Mouse (Mus musculus) intestine, embryonic 15.5 days (tissue): ENCODE measurements at regions not wholly inside any gene's neighbourhood (a gene's known extent, or its start where the extent isn't known, plus 50 kb on each side); places are given as distances from the start of the nearest gene placed in this dataset.
"Not testable (repeated sequence)": the region's sequence is repeated elsewhere in the genome, so short reads cannot be mapped to it uniquely, and the experiment has no call there.

Experiments used
- ATAC-seq: fragments of 200-750 bp; cut with Nextera tagmentation; 2 replicates; pipeline ENCODE4 v1.8.0; 2017; ENCODE audit warnings: moderate TSS enrichment, moderate library complexity
- H3K27ac ChIP-seq: fragments of 300-500 bp; sonication (generic); 2 replicates; pipeline ENCODE4 v1.5.1; 2015; ENCODE audit warnings: mild to moderate bottlenecking, inconsistent platforms
- H3K27me3 ChIP-seq: fragments of 300-500 bp; sonication (generic); replicated peaks from 2 replicates; pipeline ENCODE4 v1.6.1; 2015; ENCODE audit warnings: inconsistent platforms
- H3K36me3 ChIP-seq: fragments of 300-500 bp; sonication (generic); 2 replicates; pipeline ENCODE4 v1.6.1; 2015; ENCODE audit warnings: inconsistent platforms
- H3K4me1 ChIP-seq: fragments of 300-500 bp; sonication (generic); replicated peaks from 2 replicates; pipeline ENCODE4 v1.6.1; 2015; ENCODE audit warnings: inconsistent platforms
- H3K4me2 ChIP-seq: fragments of 300-500 bp; sonication (generic); replicated peaks from 2 replicates; pipeline ENCODE4 v1.6.1; 2015; ENCODE audit warnings: mild to moderate bottlenecking, inconsistent platforms
- H3K4me3 ChIP-seq: fragments of 300-500 bp; sonication (generic); replicated peaks from 2 replicates; pipeline ENCODE4 v1.5.1; 2015; ENCODE audit warnings: inconsistent platforms
- H3K9ac ChIP-seq: fragments of 300-500 bp; sonication (generic); 2 replicates; pipeline ENCODE4 v1.6.1; 2015; ENCODE audit warnings: inconsistent platforms
- H3K9me3 ChIP-seq: fragments of 300-500 bp; sonication (generic); 2 replicates; pipeline ENCODE4 v1.6.1; 2016; ENCODE audit warnings: inconsistent platforms
- WGBS: fragments of 180-500 bp; shearing (Covaris S2); methylation state at CpG from one replicate; pipeline ENCODE4 v1.1.7; 2015; 5-methylcytosine and 5-hydroxymethylcytosine counted together

GRCm38 (mm10) chr10:35503328-35503727, 208.4 kb downstream of the Amd2 start:
- Histone ChIP-seq H3K4me2 (no peak overlapping the region), H3K27ac (no peak overlapping the region), H3K27me3 (no peaks in the 10 kb centered on the region), H3K4me1 (no peaks in the 10 kb centered on the region), H3K9ac (no peak overlapping the region), H3K4me3 (no peak overlapping the region), H3K36me3 (no peaks in the 10 kb centered on the region), H3K9me3 (no peaks in the 10 kb centered on the region)
- 90% methylated on average over 1 of the region's 1 CpGs for WGBS
- ATAC-seq, result 0 out of 2 replicates have a peak, but pooled peaks have one; percentile 58

DNA sequence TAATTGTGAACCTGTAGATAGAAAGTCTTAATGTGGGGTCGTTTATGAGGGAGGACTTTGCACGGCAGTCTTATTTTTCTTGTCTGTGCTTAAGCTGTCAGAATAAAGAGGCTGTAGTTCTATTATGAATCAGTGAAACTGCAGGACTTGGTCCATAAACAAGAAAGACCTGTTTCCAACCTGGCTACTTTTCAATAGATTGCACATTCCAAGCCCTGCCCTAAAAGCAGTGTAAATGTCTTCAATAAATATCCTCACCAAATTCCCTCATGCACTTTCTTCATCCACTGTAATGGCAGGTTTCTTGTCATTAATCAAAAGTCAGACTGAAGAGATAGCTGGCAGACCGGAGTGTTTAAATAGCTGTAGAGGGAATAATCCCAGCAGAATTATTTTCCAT, 209.1 kb downstream of the Amd2 start:
- H3K9me3 ChIP-seq, result no peaks in the 10 kb centered on the region
- H3K27me3 ChIP-seq, result no peaks in the 10 kb centered on the region
- H3K27ac ChIP-seq, result no peak overlapping the region
- 25% methylated on average over 3 of the region's 3 CpGs for WGBS
- H3K9ac ChIP-seq, result no peak overlapping the region
- H3K36me3 ChIP-seq, result no peaks in the 10 kb centered on the region
- no peaks in the 10 kb centered on the region for H3K4me1 ChIP-seq
- peak; percentile 74 for ATAC-seq
- no peak overlapping the region for H3K4me3 ChIP-seq
- no peak overlapping the region for H3K4me2 ChIP-seq

DNA sequence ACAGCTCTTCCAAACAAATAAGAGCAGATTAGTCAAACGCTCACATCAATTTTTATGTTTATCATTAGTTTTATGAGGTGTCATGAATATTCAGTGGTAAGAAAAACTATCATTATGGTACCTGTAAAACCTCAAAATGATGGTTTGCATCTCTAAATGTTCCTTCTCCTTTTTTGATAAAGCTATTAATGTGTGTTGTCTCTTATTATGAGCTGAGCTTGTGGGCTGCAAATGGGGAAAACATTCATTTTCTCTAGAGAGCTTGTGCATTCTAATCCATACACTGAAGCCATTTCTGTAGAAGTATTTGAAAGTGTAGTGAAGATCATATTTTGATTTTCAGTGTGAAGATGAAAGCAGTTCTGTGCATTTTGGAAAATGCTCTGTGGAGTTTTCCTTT, 209.6 kb downstream of the Amd2 start:
- Histone ChIP-seq H3K27me3 (no peaks in the 10 kb centered on the region), H3K4me2 (no peak overlapping the region), H3K9me3 (no peaks in the 10 kb centered on the region), H3K36me3 (no peaks in the 10 kb centered on the region), H3K9ac (no peak overlapping the region), H3K27ac (no peak overlapping the region), H3K4me1 (no peaks in the 10 kb centered on the region), H3K4me3 (no peak overlapping the region)
- 56% methylated on average over 1 of the region's 1 CpGs for WGBS
- no peak for ATAC-seq

DNA sequence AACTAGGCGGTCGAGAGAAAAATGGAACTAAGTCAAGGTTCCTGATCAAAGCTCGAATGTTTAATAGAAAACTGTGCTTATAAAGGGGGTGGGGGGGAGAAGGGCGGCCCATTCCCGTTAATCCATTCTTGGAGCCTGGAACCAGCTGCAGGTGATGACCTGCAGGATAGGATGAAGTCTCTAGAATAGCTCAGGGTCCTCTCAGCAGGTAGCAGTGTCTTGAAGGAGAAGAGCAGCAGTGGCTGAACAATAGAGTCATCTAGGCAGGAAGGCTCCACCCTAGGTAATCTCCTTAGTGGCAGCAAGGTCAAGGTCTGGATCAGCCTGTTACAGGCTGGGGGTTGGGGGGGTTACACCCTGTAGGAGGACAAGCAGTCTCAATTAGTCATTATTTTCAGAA, 232.9 kb downstream of the Amd2 start:
- not testable (repeated sequence) for H3K36me3 ChIP-seq, H3K9ac ChIP-seq, H3K9me3 ChIP-seq, H3K27ac ChIP-seq, H3K4me1 ChIP-seq, ATAC-seq, H3K4me2 ChIP-seq, H3K4me3 ChIP-seq, H3K27me3 ChIP-seq
- WGBS, result 81% methylated on average over 5 of the region's 5 CpGs

DNA sequence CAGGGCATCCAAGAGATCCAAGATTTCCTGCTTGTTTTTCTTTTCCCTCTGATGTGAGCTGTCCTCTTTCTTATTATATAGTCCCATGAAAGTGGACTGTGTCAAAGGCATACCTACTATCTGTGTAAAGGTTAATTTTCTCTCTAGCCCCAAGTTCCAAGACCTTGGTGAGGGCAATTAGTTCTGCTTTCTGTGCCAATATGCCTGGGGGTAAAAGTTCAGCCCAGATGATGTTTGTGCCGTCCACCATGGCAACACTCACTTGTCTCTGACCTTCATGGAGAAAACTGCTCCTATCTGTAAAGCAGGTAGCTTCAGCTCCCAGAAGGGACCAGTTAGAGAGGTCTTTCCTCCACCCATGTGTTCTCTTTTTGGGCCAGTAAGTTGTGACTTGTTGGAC, 265.2 kb downstream of the Amd2 start:
- H3K4me1 ChIP-seq, result no peaks in the 10 kb centered on the region
- H3K9me3 ChIP-seq, result no peaks in the 10 kb centered on the region
- ATAC-seq, result no peak
- no peak overlapping the region for H3K4me3 ChIP-seq
- no peaks in the 10 kb centered on the region for H3K36me3 ChIP-seq
- H3K4me2 ChIP-seq, result no peak overlapping the region
- H3K9ac ChIP-seq, result no peak overlapping the region
- no peaks in the 10 kb centered on the region for H3K27me3 ChIP-seq
- H3K27ac ChIP-seq, result no peak overlapping the region
- 94% methylated on average over 1 of the region's 1 CpGs for WGBS

- Histone ChIP-seq H3K9ac (no peak overlapping the region), H3K4me3 (no peak overlapping the region), H3K4me2 (no peak overlapping the region), H3K9me3 (no peaks in the 10 kb centered on the region), H3K36me3 (no peaks in the 10 kb centered on the region), H3K27ac (no peak overlapping the region), H3K27me3 (no peaks in the 10 kb centered on the region), H3K4me1 (no peaks in the 10 kb centered on the region)
- WGBS, result 75% methylated on average over 4 of the region's 4 CpGs
- ATAC-seq, result no peak
Observed at GRCm38 (mm10) chr10:35444916-35445315, 266.8 kb downstream of the Amd2 start.

GRCm38 (mm10) chr10:35443911-35444310, 267.8 kb downstream of the Amd2 start:
- WGBS, result 98% methylated on average over 1 of the region's 1 CpGs

More at GRCm38 (mm10) chr10:35443911-35444310, 267.8 kb downstream of the Amd2 start:
- ATAC-seq, result no peak
- no peak overlapping the region for H3K4me3 ChIP-seq
- H3K9ac ChIP-seq, result no peak overlapping the region
- no peaks in the 10 kb centered on the region for H3K9me3 ChIP-seq
- no peak overlapping the region for H3K27ac ChIP-seq
- no peak overlapping the region for H3K4me2 ChIP-seq
- no peaks in the 10 kb centered on the region for H3K4me1 ChIP-seq
- H3K36me3 ChIP-seq, result no peaks in the 10 kb centered on the region
- no peaks in the 10 kb centered on the region for H3K27me3 ChIP-seq
